Comparison of ENCODE assay signal across 8 mouse cellular contexts in the genomic region with DNA sequence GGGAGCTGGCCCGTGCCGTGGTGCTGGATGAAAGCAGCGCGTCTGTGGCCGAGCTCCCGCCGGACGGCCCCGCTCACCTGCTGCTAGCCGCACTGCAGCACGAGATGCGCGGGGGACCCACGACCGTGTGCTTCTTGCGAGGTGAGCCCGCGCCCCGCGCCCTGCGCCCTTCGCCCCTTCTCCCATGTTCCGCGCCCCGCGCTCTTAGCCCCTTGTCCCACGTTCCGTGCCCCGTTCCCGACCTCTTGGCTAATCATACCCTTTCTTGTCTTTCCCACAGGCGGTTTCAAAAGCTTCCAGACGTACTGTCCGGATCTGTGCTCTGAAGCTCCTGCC. TPM values are rescaled to one million over a fixed set of nuclear protein-coding genes. Genes with fewer than 3 reads are reported as not detected.
DNase-seq lines count a peak whose midpoint lies in the region; ATAC-seq and TF ChIP-seq lines count a peak whose summit lies in the region.

No protein-coding gene starts in this region.

- TF ChIP-seq POLR2A in CH12.LX (IDR thresholded peaks at IDR 0.05; ENCODE audit: low read depth, low read length): no peak

- H3K9ac ChIP-seq in CH12.LX (ENCODE audit: insufficient read depth, low read depth): peak overlapping the region; percentile 88
- H3K9ac ChIP-seq in forebrain, embryonic 12.5 days: peak overlapping the region; percentile 59
- H3K9ac ChIP-seq in liver, embryonic 12.5 days: peak overlapping the region; percentile 69

- no peak for TF ChIP-seq EP300 in CH12.LX (IDR thresholded peaks at IDR 0.05; ENCODE audit: low read length)

- in situ Hi-C loops in CH12.LX (cut with MboI; ENCODE audit: low pct_ligation_motif_present, low pct_unique_long_range_greater_than_20kb, low sequenced_read_pairs): no loop called here

- no peak for DNase-seq in heart, embryonic 10.5 days (ENCODE audit: low spot score)
- DNase-seq in heart, postnatal 25 days (ENCODE audit: low spot score): no peak
- DNase-seq in CH12.LX (ENCODE audit: extremely low read depth): peak; percentile 34
- no peak for DNase-seq in T-cell, adult 2 months (ENCODE audit: low spot score)
- no peak for DNase-seq in thymus, postnatal 10 days (ENCODE audit: low spot score in 2 of 2)
- DNase-seq in urinary bladder, postnatal 25 days (ENCODE audit: low spot score): no peak

- dilution Hi-C loops in CH12.LX (cut with MboI; ENCODE audit: extremely low pct_ligation_motif_present, extremely low pct_unique_long_range_greater_than_20kb, low sequenced_read_pairs): no loop called here

- H3K27ac ChIP-seq in heart, embryonic 10.5 days: peak overlapping the region; percentile 88
- H3K27ac ChIP-seq in CH12.LX (ENCODE audit: insufficient read depth, low read depth): peak overlapping the region; percentile 87
- no peak overlapping the region; the same call in 1 of the 2 replicates for H3K27ac ChIP-seq in forebrain, embryonic 12.5 days
- peak overlapping the region; percentile 65; the same call in 1 of the 2 replicates for H3K27ac ChIP-seq in liver, embryonic 12.5 days

- 0 out of 2 replicates have a peak, but pooled peaks cover 4% of the 10 kb centered on the region for H3K36me3 ChIP-seq in heart, embryonic 10.5 days
- H3K36me3 ChIP-seq in CH12.LX (replicated peaks in 1 of 2; ENCODE audit: control insufficient read depth in 1 of 2, insufficient read depth in 1 of 2, low read length in 1 of 2): peaks cover 2 to 29% of the 10 kb centered on the region in 2 experiments
- H3K36me3 ChIP-seq in forebrain, embryonic 12.5 days (replicated peaks): no peaks in the 10 kb centered on the region
- H3K36me3 ChIP-seq in liver, embryonic 12.5 days: no peaks in the 10 kb centered on the region

- H3K4me2 ChIP-seq in CH12.LX (ENCODE audit: insufficient read depth, low read depth, poor library complexity, severe bottlenecking): peak overlapping the region; percentile 25
- peak overlapping the region; percentile 88 for H3K4me2 ChIP-seq in forebrain, embryonic 12.5 days
- H3K4me2 ChIP-seq in liver, embryonic 12.5 days: peak overlapping the region; percentile 89

- H3K79me2 ChIP-seq in CH12.LX (replicated peaks; ENCODE audit: control insufficient read depth, extremely low read depth, insufficient read depth, poor library complexity, severe bottlenecking): peaks cover 17% of the 10 kb centered on the region

- H3K27me3 ChIP-seq in heart, embryonic 10.5 days (ENCODE audit: insufficient read depth, poor library complexity, severe bottlenecking): peaks cover 47% of the 10 kb centered on the region
- no peaks in the 10 kb centered on the region for H3K27me3 ChIP-seq in CH12.LX (replicated peaks)
- peaks cover 61% of the 10 kb centered on the region for H3K27me3 ChIP-seq in forebrain, embryonic 12.5 days
- peaks cover 48% of the 10 kb centered on the region for H3K27me3 ChIP-seq in liver, embryonic 12.5 days (replicated peaks)

- peaks cover 57% of the 10 kb centered on the region for H3K4me1 ChIP-seq in heart, embryonic 10.5 days
- peaks cover 32 to 54% of the 10 kb centered on the region in 2 experiments for H3K4me1 ChIP-seq in CH12.LX (ENCODE audit: control insufficient read depth in 1 of 2, insufficient read depth in 2 of 2)
- H3K4me1 ChIP-seq in forebrain, embryonic 12.5 days: peaks cover 11% of the 10 kb centered on the region
- H3K4me1 ChIP-seq in liver, embryonic 12.5 days: peaks cover 61% of the 10 kb centered on the region

- no peak for TF ChIP-seq CTCF in CH12.LX (conservative IDR thresholded peaks at IDR 0.05 in 1 of 2, IDR thresholded peaks at IDR 0.05 in 1 of 2; ENCODE audit: low read depth in 2 of 2, low read length in 2 of 2)

- 4% methylated on average over 33 of the region's 33 CpGs for WGBS in heart, embryonic 10.5 days
- WGBS in forebrain, embryonic 12.5 days: 5% methylated on average over 23 of the region's 33 CpGs
- 1% methylated on average over 33 of the region's 33 CpGs for WGBS in liver, embryonic 12.5 days (ENCODE audit: insufficient replicate concordance)

- no peak; the same call in 1 of the 2 replicates for ATAC-seq in forebrain, embryonic 12.5 days (ENCODE audit: low FRiP score)
- no peak for ATAC-seq in liver, embryonic 12.5 days

- H3K9me3 ChIP-seq in heart, embryonic 10.5 days: no peaks in the 10 kb centered on the region
- no peaks in the 10 kb centered on the region for H3K9me3 ChIP-seq in CH12.LX (replicated peaks; ENCODE audit: low read length)
- no peaks in the 10 kb centered on the region for H3K9me3 ChIP-seq in forebrain, embryonic 12.5 days
- H3K9me3 ChIP-seq in liver, embryonic 12.5 days (replicated peaks): no peaks in the 10 kb centered on the region

- no peak for TF ChIP-seq RAD21 in CH12.LX (IDR thresholded peaks at IDR 0.05; ENCODE audit: low read depth, low read length)

- H3K4me3 ChIP-seq in heart, embryonic 10.5 days: peak overlapping the region; percentile 72
- peak overlapping the region; percentile 94 to 99 (median 95) for H3K4me3 ChIP-seq in CH12.LX (replicated peaks in 1 of 3; ENCODE audit: low read depth in 2 of 3, low read length in 2 of 3, poor library complexity in 1 of 3)
- H3K4me3 ChIP-seq in forebrain, embryonic 12.5 days (replicated peaks): peak overlapping the region; percentile 51
- H3K4me3 ChIP-seq in liver, embryonic 12.5 days: peak overlapping the region; percentile 63

- intact Hi-C loops in heart, postnatal 25 days (cut with DNase I): no loop called here

TF ChIP-seq in CH12.LX, 34 proteins besides CTCF, POLR2A, EP300 and RAD21:
- TF ChIP-seq HCFC1 (IDR thresholded peaks at IDR 0.05; ENCODE audit: low read depth, low read length): no peak

RNA-seq across cellular contexts. Expression of gene Dusp2, which starts 0.5 kb away (rescaled TPM):
- 14.1 and 15.7 TPM in 2 replicates for polyA plus RNA-seq in heart, embryonic 10.5 days (2016; fragmentation: Nextera tagmentation; extraction: Ambion mirVana)
- total RNA-seq in heart, postnatal 25 days (2021): under 1 TPM; 0.31 to 0.49 TPM
- 57.8 and 71.0 TPM in 2 replicates for total RNA-seq in CH12.LX (2012; rRNA removed)
- total RNA-seq in CH12.LX (2014; rRNA removed): 96.6 and 107 TPM in 2 replicates
- 68.5 and 81.5 TPM in 2 replicates for polyA plus RNA-seq in CH12.LX (2012; ENCODE audit: insufficient read length, low read depth)
- polyA plus RNA-seq in forebrain, embryonic 12.5 days (2016; fragmentation: Nextera tagmentation; extraction: Ambion mirVana): 3.9 and 4.8 TPM in 2 replicates
- polyA plus RNA-seq in liver, embryonic 12.5 days (2016; fragmentation: Nextera tagmentation; extraction: Ambion mirVana): 7.3 and 8.0 TPM in 2 replicates

RNA-seq across cellular contexts. Expression of gene Astl, which starts 2.0 kb away (rescaled TPM):
- polyA plus RNA-seq in heart, embryonic 10.5 days (2016; fragmentation: Nextera tagmentation; extraction: Ambion mirVana): 0.08 TPM in 1 of 2 replicates, not detected in the other
- not detected for total RNA-seq in heart, postnatal 25 days (2021)
- total RNA-seq in CH12.LX (2012; rRNA removed) (0.08 TPM in 1 of 2 replicates, not detected in the other), CH12.LX (2014; rRNA removed) (not detected in 2 replicates)
- not detected in 2 replicates for polyA plus RNA-seq in CH12.LX (2012; ENCODE audit: insufficient read length, low read depth)
- polyA plus RNA-seq in forebrain, embryonic 12.5 days (2016; fragmentation: Nextera tagmentation; extraction: Ambion mirVana): not detected in 2 replicates
- not detected in 2 replicates for polyA plus RNA-seq in liver, embryonic 12.5 days (2016; fragmentation: Nextera tagmentation; extraction: Ambion mirVana)

RNA-seq across cellular contexts. Expression of gene Adra2b, which starts 26.5 kb away (rescaled TPM):
- 9.2 and 10.1 TPM in 2 replicates for polyA plus RNA-seq in heart, embryonic 10.5 days (2016; fragmentation: Nextera tagmentation; extraction: Ambion mirVana)
- total RNA-seq in heart, postnatal 25 days (2021): under 1 TPM; 0.61 to 0.88 TPM
- total RNA-seq in CH12.LX (2012; rRNA removed): not detected in 2 replicates
- total RNA-seq in CH12.LX (2014; rRNA removed): 0.08 TPM in 1 of 2 replicates, not detected in the other
- polyA plus RNA-seq in CH12.LX (2012; ENCODE audit: insufficient read length, low read depth): 0.05 TPM in 1 of 2 replicates, not detected in the other
- polyA plus RNA-seq in forebrain, embryonic 12.5 days (2016; fragmentation: Nextera tagmentation; extraction: Ambion mirVana): 1.5 and 1.9 TPM in 2 replicates
- polyA plus RNA-seq in liver, embryonic 12.5 days (2016; fragmentation: Nextera tagmentation; extraction: Ambion mirVana): 38.3 and 42.5 TPM in 2 replicates

Comparison
In these comparisons a context has a peak if more than half of its experiments do, and no peak if none do; other contexts are left out.
1. H3K4me2 ChIP-seq: peak in every context shown above with its lines; median percentile 89 in liver, embryonic 12.5 days; 88 in forebrain, embryonic 12.5 days; 25 in CH12.LX.